Mouse (Mus musculus) kidney, embryonic 16.5 days (tissue): Measurements from ENCODE around the gene Obox8. TPM values are rescaled to one million over a fixed set of nuclear protein-coding genes. Genes with fewer than 3 reads are reported as not detected.

Experiments
- ATAC-seq: fragments of 200-750 bp; cut with Nextera tagmentation; 2 replicates; pipeline ENCODE4 v1.8.0; 2017; ENCODE audit warnings: moderate TSS enrichment; ENCODE audit not compliant: low FRiP score, low TSS enrichment
- H3K27ac ChIP-seq: fragments of 300-500 bp; sonication (generic); 2 replicates; pipeline ENCODE4 v1.5.1; 2014; ENCODE audit warnings: low read length
- H3K27me3 ChIP-seq: fragments of 300-500 bp; sonication (generic); 2 replicates; pipeline ENCODE4 v1.6.1; 2014; ENCODE audit warnings: low read length, control low read depth, mixed read lengths; ENCODE audit not compliant: insufficient read depth
- H3K36me3 ChIP-seq: fragments of 300-500 bp; sonication (generic); 2 replicates; pipeline ENCODE4 v1.6.1; 2014; ENCODE audit warnings: low read length, control low read depth, mixed read lengths; ENCODE audit not compliant: insufficient read depth
- H3K4me1 ChIP-seq: fragments of 300-500 bp; sonication (generic); 2 replicates; pipeline ENCODE4 v1.6.1; 2014; ENCODE audit warnings: low read length, control low read depth, mixed read lengths; ENCODE audit not compliant: insufficient read depth
- H3K4me2 ChIP-seq: fragments of 300-500 bp; sonication (generic); replicated peaks from 2 replicates; pipeline ENCODE4 v1.6.1; 2014; ENCODE audit warnings: low read depth, low read length
- H3K4me3 ChIP-seq: fragments of 300-500 bp; sonication (generic); 2 replicates; pipeline ENCODE4 v1.5.1; 2014; ENCODE audit warnings: mild to moderate bottlenecking, low read length
- H3K9ac ChIP-seq: fragments of 300-500 bp; sonication (generic); replicated peaks from 2 replicates; pipeline ENCODE4 v1.6.1; 2014; ENCODE audit warnings: low read length
- H3K9me3 ChIP-seq: fragments of 300-500 bp; sonication (generic); 2 replicates; pipeline ENCODE4 v1.6.1; 2016; ENCODE audit warnings: low read length, control low read depth
- WGBS: fragments of 180-500 bp; shearing (Covaris S2); extraction: QIAGEN DNeasy Blood & Tissue Kit; methylation state at CpG from one replicate; pipeline ENCODE4 v1.1.7; 2014; 5-methylcytosine and 5-hydroxymethylcytosine counted together
- polyA plus RNA-seq: library from polyadenylated mRNA; unstranded; fragments of >200 nt; fragmentation: Nextera tagmentation; extraction: Ambion mirVana; gene quantifications from 2 replicates; pipeline ENCODE4 v1.2.1, GENCODE M21; 2015

Obox8 gene
- polyA plus RNA-seq, result not detected in 2 replicates

GRCm38 (mm10) chr7:14333457-14333856 lies at the start of gene Obox8:
Obox8 (minus strand) TSS chr7:14333557.
- no peak within 1 kb of the TSS for H3K9ac ChIP-seq
- H3K27me3 ChIP-seq, result no peaks in the 10 kb centered on the region
- H3K27ac ChIP-seq, result no peak within 1 kb of the TSS
- no peaks in the 10 kb centered on the region for H3K4me1 ChIP-seq
- ATAC-seq, result no peak
- H3K9me3 ChIP-seq, result peaks cover 37% of the 10 kb centered on the region
- H3K4me3 ChIP-seq, result no peak within 1 kb of the TSS
- H3K36me3 ChIP-seq, result no peaks in the 10 kb centered on the region
- 90% methylated on average over 2 of the region's 2 CpGs for WGBS
- no peak within 1 kb of the TSS for H3K4me2 ChIP-seq

GRCm38 (mm10) chr7:14317209-14317608 lies 16.1 kb downstream of the Obox8 start:
- no peaks in the 10 kb centered on the region for H3K27me3 ChIP-seq
- no peaks in the 10 kb centered on the region for H3K36me3 ChIP-seq
- H3K9me3 ChIP-seq, result no peaks in the 10 kb centered on the region
- no peak overlapping the region for H3K4me2 ChIP-seq
- 33% methylated on average over 2 of the region's 2 CpGs for WGBS
- no peak for ATAC-seq
- H3K9ac ChIP-seq, result no peak overlapping the region
- no peak overlapping the region for H3K4me3 ChIP-seq
- no peaks in the 10 kb centered on the region for H3K4me1 ChIP-seq
- no peak overlapping the region for H3K27ac ChIP-seq

GRCm38 (mm10) chr7:14308671-14309070 lies 24.7 kb downstream of the Obox8 start:
- no peak for ATAC-seq
- Histone ChIP-seq H3K4me3 (no peak overlapping the region), H3K36me3 (no peaks in the 10 kb centered on the region), H3K4me2 (no peak overlapping the region), H3K4me1 (no peaks in the 10 kb centered on the region), H3K9ac (no peak overlapping the region), H3K27ac (no peak overlapping the region), H3K27me3 (no peaks in the 10 kb centered on the region), H3K9me3 (no peaks in the 10 kb centered on the region)
- 76% methylated on average over 3 of the region's 3 CpGs for WGBS

GRCm38 (mm10) chr7:14307571-14307970 lies 25.8 kb downstream of the Obox8 start:
- Histone ChIP-seq H3K9me3 (no peaks in the 10 kb centered on the region), H3K4me2 (no peak overlapping the region), H3K27me3 (no peaks in the 10 kb centered on the region), H3K36me3 (no peaks in the 10 kb centered on the region), H3K4me1 (no peaks in the 10 kb centered on the region), H3K4me3 (no peak overlapping the region), H3K9ac (no peak overlapping the region), H3K27ac (no peak overlapping the region)
- WGBS, result 83% methylated on average over 6 of the region's 6 CpGs
- ATAC-seq, result no peak

Other genes starting within 250 kb of the Obox8 start
- gene Sult2a3, start 210.5 kb downstream of the Obox8 start, polyA plus RNA-seq, result not detected in 2 replicates
- gene Sult2a6, start 78.7 kb downstream of the Obox8 start, polyA plus RNA-seq, result not detected in 2 replicates
- not detected in 2 replicates for gene Sult2a8, start 113.2 kb upstream of the Obox8 start, polyA plus RNA-seq
- not detected in 2 replicates for gene Sult2a7, start 160.7 kb upstream of the Obox8 start, polyA plus RNA-seq
- 0.21 TPM in 2 replicates for gene Vmn1r90, start 229.9 kb upstream of the Obox8 start, polyA plus RNA-seq